Mouse (Mus musculus) left cerebral cortex, adult 9 months (tissue): Measurements from ENCODE around the gene Sorl1.

ENCODE experiments used
- DNase-seq, 2 experiments: peaks; one replicate each; pipeline ENCODE4 v3.0.0; 2022; ENCODE audit warnings: low spot score in 2 of 2

Sorl1 gene

DNA sequence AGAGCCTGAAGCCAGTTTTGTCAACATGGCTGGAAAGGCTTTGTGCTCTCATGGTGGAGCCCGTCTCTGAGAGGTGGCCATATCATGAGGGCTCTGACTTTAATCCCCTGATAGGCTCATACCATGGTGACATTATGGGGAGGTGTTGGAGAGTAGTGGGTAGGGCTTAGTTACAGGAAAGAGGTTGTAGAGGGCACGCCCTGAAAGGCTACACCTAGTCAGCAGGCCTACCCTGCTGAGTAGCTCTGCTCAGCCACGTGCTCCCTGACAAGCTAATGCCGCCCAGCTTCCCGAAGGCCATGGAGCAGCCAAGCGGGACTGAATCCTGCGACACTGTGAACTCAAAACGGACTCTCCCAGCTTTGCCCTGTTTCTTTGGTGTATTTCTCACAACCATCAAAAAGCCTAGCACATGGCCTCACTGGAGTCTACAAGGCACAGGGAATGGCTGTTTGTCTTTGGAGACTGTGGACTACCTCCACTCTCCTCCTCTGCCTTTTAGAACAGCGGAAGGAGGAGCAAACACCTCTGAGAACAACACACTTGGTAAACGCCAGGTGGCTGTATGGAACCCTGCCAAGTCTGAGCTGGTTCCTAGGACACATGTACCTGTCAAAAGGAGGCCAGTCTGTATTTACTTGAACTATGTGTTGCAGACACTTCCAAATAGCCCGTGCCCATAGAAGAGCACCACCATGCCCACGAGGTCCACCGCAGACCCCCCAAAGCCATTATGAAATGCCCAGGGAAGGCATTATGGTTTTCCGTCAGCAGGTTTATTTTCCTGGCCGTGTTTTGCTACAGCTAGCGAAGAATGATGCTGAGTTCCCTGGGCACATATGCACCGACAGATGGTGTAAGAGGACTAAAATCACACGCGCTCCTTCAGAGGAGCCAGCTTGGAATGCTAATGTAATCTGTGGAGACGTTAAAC lies 69.5 kb downstream of the Sorl1 start:
- peak; percentile 52 to 89 for DNase-seq

DNA sequence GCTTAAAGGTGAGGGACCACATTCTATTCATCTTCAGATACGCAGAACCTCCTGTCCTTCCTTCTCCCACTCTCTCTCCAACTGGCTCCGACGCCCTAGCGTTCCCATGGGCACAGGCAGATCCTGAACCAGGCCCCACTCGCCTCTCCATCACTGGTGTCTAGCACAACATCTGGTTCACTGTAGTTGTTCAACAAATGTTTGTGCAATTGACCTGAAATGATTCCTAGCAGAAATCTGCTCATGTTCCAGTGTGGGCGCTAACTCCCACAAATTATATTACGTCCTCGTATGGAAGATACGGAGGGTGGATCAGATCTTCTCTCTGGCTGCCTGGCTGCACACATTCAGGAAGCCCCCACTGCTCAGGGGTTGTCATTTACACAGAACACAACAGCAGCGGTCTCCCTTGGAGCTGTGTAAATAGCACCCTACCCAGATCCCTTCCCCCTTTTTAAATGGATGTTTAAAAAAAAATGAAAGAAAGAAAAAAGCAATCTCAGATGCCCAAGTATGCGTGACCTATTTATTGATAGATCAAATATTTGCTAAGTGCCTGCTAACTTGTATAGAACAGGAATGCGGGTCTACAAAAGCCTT lies 70.4 kb downstream of the Sorl1 start:
- no peak for DNase-seq

DNA sequence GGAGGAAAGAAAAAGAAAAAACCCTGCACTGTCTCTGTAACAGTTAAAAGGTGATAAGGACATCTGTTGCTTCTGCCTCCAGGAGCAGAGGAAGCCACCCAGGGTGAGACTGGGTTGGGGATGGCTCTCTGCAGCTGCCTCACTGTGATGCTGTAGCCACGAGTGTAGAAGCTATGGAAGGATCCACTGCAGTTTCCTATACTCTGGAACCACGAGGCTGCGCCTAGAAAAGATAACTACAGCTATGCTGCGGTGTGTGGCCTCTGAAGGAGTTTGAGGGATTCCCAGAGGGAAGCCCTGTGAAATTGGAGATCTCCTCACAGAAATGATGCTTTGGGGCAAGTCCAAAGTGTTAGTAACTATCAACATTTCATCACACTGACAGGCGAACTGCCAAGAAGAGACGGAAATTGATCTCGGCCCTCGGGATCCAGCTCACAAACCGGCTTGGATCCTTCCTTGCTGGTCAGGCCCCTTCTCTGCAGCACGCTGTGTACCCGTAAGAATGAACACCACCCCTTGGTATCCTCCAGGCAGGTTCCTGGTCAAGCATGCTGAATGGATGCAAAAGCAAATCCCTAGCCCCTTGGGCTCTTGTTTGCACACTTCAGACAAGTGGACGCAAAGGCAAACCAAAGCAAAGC lies 71.3 kb downstream of the Sorl1 start:
- no peak for DNase-seq

DNA sequence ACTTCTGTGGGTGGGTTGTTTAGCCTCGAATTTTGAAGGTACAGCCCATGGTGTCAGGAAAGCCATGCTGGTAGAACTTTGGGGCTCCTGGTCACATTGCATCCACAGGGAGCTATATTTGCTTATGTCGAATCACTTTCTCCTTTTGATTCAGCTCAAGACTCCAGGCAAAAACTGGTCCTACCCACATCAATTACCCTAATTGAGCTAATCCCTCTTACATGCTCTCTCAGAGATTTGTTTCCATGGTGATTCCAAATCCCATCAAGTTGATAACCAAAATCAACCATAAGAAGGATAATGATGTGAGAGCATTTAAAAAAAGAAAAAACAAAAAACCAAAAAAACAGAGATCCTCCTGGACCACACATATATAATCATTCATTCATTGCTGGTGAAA lies 75.6 kb downstream of the Sorl1 start:
- DNase-seq: no peak

DNA sequence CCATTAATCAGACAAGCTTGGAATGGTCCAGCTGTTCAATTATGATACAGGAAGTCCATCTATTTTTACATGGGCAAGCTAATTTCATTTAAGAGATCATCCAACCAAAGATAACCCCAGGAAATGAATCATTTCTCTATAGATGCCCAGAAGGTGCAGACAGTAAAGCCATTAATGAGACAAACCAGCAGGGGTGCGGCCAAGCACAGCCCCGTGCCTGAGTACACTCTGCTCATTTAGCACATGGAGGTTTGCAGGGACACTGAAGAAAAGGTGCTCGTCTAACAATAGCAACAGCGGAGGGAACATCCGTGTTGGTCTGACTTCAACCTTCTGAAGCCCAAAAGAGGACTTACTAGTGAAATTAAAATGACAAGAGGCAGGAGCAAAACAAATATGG lies 76.3 kb downstream of the Sorl1 start:
- no peak for DNase-seq

DNA sequence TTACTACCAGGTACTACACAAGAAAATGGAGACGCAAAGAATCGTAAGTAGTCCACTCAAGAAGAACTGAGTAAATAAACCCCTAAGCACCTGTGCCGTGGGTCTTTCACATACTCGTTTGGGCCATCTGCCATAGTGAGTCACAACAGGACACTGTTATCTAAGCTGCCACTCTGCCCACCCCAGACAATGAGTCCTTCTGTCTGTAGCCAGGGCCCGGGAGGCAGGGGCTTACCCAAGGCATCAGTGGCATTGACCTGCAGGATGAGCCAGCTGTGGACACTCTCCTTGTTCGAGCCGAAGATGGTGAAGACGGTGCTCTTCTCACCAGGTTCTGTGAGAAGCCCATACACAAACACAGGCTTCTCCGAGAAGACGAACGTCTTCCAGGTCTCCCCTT lies 77.8 kb downstream of the Sorl1 start:
- no peak for DNase-seq

DNA sequence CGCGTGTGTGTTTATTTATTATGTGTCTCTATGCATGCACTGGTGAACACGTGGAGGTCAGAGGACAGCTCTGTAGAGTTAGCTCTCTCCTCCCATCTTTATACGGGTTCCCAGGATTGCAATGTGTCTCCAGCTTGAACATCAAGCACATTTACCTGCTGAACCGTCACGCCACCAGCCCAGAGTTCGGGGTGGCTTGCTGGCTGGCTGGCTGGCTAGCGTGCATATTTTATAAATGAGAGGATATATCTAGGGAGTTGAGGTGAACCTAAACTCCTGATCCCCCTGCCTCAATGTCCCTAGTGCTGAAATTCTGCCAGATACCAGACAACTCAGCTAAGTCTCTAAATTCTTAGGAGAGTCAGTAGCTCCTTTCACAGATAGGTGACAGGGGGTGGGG lies 79.4 kb downstream of the Sorl1 start:
- no peak for DNase-seq

DNA sequence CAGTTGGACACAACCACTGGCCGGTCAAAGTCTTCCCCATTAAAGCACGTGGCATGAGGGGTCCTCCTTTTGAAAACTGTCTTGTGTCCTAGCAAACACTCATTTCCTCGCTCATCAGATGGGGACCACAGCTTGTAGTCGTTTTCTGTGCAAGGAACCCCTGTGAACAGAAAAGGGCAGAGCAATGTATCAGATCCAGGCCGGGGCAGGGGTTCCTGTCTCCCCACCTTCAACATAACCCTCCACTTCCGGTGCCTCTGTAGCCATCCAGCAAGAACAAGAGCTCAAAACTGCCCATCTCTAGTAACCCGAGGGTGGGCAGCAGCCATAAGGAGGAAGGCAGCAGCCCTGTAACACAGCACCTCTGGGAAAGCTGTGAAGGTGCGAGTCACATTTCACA lies 80.2 kb downstream of the Sorl1 start:
- DNase-seq: no peak

DNA sequence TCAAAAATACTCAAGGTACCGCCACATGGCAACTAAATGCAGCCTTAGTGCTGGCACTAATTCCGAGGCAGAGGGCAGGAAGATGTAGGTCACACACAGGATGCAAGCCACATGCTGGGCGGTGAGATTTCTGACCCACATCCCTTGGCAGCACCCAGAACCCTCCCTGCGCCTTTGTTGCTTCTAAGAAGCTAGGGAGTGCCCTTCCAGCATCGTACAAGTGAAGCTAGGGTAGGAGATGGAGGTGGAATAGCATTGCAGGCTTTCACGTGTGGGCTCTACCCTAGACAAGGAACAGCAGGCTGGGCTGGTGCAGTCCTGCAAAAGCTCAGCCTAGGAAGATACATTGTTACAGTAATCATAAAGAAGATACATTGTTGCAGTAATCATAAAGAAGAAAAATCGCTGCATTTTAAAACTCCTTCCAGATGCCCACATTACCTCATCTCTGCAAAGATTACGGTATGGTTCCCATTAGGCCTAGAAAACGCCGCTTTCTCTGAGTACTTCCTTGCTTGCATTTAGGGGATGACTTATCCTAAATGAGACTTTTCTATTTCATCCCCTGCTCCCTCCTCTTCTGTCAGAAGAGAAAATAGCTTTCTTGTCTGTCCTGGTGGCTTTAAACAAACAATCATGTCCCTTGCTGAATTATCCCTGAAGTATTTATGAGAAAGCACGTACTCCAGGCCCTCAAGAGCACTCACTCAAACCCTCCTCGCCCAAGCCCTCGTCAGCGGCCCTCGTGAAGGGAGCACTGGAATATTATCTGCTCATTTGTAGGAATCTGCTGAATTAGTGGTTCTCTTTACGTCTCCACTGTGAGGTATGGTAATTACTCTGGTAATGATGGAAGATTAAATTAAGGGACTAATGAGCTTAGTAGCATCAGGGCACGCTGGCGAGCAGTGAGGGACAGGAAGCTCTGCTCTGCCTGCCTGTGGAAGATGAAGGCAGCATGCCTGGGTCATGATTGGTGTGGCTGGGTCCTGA lies 84.8 kb downstream of the Sorl1 start:
- peak in 1 of 2 experiments; percentile 24 for DNase-seq

DNA sequence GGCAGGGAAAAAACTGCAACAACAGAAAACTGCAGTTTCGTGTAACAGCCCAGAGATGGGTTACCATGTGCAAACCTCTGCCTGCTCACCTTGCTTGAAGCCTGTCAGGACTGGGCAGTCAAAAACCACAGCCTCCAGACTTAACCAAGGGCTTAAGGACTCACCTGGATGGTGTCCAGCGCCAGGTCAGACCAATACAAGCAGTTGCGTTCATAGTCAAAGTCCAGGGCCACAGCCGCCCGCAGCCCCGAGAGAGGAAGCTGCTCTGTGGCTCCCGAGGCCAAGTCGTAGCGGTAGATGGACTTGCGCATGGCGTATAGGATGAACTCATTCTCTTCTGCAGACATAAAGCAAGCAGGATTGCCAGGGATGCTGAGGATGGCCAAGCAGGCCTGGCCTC lies 87.2 kb downstream of the Sorl1 start:
- DNase-seq: no peak

DNA sequence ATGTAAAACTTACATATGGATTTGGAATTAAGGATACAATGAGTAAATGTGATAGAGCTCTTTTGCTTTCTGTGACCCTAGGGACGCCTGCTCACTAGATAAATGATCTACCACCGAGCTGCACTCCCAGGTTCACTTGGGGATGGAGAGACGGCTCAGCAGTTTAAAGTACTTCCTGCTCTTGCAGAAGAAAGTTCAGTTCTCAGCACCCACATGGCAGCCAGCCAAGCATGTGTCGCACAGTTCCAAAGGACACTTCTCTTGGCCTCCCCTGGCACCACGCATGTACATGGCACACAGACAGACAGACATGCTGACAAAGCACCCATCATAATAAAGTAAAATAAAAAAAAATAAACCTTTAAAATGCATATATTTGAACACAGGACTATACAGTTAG lies 88.1 kb downstream of the Sorl1 start:
- DNase-seq: no peak

DNA sequence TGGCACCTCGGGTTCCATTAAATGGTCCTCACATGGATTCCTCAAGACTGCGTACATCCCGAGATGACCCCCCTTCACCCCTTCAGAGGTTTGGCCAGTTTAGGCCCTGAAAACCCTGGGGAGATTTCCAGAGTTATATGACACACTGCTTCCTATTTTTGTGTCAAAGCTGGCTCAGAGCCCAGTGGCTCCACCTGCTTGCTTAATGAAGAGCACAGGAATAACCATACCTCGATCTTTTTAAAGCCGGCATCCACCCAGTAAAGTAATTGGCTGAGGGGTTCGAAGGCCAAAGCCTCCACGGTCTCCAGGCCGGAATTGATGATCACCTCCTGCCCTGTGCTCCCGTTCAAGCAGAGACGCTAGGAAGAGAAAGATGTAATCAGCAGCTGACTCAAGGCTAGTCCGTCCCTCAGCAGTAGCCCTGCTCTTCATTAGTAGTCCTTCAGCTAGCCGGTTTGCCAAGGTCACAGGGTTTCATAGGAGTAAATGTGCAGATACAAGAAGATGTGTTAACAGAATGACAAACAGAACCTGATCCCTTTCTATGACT lies 88.8 kb downstream of the Sorl1 start:
- peak in 1 of 2 experiments; percentile 24 for DNase-seq

DNA sequence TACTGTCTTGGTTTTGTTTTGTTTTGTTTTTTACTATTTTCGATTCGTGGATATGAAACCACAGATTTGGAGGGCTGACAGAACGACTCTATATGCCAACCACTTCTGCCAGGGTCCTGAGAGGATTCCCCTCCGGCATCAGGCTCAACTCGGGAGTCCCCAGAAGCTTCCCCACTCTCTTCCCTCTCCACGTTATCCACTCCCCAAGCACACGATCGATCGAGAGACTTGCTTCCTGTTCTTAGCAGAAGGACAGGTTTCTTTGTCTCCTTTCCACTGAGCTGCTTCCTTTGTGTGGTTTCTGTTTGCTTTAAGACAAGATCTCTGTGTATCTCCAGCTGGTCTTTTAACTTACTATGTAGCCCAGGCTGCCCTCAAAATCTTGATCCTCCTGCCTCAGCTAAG lies 90.0 kb downstream of the Sorl1 start:
- no peak for DNase-seq

DNA sequence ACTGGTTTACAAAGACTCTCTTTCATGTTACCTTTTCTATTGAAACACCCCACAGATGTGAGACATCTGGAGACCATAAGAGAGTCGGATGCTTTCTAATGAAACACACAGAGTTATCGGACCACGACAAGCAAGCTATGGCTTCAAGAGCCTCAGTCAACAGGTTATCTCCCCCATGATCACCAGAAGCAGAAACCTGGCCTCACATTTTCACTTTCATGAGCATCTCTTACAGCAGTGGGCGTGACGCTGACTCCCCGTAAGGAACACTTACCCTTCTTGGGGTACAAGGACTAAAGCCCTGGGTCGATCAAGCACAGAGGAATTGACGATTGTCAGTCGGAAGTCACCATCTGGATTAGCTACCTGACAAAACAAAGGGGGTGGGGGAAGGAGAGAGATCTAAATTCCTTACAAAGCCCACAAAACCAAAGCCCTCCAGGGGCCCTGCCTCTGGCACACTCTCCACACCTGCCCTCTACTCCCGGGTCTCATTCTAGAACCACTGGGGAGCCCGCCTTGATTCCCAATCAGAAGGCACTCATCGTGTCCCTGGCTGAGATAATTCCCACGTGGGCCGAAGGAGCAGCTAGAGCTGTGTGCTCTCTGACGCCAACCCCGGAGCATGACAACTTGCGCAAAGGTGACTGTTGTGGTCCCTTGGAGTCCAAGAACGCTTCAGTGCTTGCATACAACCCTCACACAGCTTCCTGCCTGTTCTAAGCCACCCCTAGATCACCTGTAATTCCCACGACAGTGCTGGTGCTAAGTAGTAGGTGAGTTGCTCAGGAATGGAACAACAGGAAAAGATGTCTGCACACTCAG lies 90.6 kb downstream of the Sorl1 start:
- no peak for DNase-seq

DNA sequence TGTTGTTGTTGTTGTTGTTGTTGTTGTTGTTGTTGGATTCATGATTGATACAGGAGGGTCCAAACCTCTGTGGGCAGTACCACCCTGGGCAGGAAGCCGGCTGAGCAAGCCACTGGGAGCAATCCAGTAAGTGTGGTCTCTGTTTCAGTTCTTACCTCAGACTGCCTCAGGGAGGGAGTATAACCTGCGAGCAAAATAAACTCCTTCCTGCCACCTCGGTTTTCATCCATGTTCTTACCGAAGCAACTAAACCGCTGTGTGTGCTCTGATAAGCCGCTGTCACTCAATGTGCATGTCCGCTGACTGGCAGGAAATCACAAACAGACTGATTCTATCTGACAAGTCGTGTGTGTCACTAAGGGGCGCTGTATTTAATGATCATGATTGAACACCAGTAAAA lies 91.7 kb downstream of the Sorl1 start:
- DNase-seq: no peak

DNA sequence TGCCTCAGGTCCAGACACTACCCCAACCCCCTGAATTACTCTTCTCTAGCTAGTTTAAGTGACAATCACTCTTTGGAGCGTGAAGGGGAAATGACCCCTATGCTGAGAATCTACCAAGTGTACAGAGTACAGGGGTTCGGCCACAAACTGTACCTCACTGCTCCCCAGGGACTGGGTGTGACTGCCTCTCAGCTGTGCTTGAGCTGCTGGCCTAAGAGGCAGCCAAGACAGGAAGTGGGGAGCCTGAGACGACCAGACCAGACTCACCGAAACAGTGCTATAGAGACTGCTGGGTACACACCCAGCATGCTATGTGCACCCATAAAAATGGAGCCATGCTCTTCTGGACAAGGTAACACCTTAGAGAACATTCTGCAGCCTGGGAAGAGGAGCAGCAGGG lies 95.3 kb downstream of the Sorl1 start:
- DNase-seq: no peak

DNA sequence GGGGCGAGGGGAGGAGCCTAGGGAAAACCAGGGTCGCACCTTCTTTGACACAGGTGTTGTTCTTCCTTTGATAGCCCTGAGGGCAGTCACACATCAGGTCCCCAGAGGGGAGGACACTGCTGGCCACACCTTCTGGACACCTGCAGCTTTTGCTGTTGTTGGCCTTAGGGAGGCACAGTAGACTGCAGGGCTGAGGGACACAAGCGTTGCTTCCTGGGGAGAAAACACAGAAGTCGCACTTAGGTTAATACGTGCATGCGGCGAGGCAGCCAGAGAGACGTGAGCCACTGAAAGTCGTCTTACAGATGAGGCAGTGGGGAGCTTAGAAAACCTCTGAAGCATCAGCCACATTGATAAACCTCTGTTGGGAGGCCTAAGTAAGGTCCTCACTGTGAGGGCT lies 99.8 kb downstream of the Sorl1 start:
- no peak for DNase-seq

DNA sequence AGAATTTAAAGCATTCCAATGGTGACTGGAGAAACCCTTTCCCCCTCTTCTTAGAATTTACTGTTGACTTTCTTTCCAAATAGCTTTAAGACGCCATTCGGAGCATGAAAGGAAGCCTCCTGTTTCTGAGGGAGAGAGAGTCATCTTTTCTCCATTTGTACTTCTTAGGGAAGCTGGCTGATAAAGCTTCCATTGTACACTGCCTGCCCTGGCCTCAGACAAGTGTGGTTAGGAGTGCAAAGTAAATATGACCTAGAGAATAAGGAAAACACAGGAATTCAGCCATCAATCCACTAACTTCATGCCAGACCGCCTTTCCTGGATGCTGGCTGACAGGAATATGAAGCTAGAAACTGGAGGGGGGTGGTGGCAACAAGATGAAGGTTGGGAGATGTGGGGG lies 100.7 kb downstream of the Sorl1 start:
- no peak for DNase-seq

DNA sequence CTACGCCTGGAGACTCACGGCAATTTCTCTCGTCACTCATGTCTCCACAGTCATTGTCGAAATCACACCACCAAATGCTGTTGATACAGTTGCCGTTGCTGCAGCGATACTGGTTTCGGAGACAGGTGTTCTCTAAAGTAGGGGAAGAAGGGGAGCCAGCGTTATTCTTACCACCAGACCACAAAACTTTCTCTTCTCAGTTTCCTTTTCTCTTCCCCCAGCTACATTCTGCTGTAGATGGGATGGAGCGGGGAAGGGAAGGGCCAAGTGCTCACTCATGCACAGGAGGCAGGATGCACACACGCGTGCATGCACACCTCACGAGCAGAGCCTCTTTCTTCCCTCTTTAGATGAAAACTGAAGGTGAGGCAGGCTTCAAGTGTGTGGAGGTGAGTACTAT lies 101.8 kb downstream of the Sorl1 start:
- no peak for DNase-seq

DNA sequence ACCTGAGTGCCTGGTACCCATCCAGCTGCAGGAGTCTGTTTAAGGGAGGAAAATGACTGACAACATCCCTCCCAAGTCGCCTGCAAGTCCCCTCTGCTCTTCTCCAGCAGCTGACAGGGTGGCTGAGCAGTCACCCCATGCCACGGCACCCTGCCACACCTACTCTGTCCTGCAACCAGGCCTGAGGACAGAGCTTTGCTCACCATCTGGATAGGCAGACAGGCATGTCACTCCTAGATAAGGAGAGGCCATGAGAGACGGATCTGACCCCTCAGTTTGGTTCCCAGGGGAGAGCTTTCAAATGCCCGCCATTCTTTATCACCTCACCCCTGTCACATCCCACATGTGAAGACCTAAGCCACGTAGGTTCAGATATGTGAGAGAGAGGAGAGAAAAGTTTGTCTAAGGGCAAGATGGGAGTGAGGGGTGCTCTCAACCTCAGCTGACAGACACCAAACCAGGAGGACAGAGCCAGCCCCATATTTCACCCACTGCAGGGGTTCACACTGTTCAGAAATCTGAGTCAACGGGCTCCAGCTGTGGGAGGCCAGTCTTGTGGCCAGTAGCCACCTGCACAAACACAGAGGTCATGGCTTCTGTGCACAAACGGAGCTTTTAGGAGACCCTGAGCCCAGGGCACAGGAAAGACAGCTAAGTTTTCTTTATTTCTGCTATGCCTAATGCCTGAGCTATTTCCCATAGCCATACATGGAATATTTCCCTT lies 104.6 kb downstream of the Sorl1 start:
- DNase-seq: no peak
